Mouse (Mus musculus) layer of hippocampus, adult 18-20 months (tissue): ENCODE data around the gene Map3k19. TPM values are rescaled to one million over a fixed set of nuclear protein-coding genes. Genes with fewer than 3 reads are reported as not detected.

Experiments used
- DNase-seq, 2 experiments: peaks; one replicate each; pipeline ENCODE4 v3.0.0; 2022; ENCODE audit warnings: low spot score in 2 of 2
- total RNA-seq, 2 experiments: library from RNA; stranded (reverse); gene quantifications; 2 replicates each; pipeline ENCODE4 v1.2.3; 2021

Gene Map3k19
- total RNA-seq, 2 experiments from 2014 or later = 10.0 to 10.2 TPM

GRCm38 (mm10) chr1:127802916-127803315, 51.9 kb downstream of the Map3k19 start:
- no peak for DNase-seq

GRCm38 (mm10) chr1:127796752-127797151, 58.1 kb downstream of the Map3k19 start:
- no peak for DNase-seq

- no peak for DNase-seq
Observed at GRCm38 (mm10) chr1:127796341-127796740, 58.5 kb downstream of the Map3k19 start.

- DNase-seq = peak in 1 of 2 experiments; percentile 42
Observed at GRCm38 (mm10) chr1:127795087-127795769, 59.6 kb downstream of the Map3k19 start.

- no peak for DNase-seq
Observed at GRCm38 (mm10) chr1:127793459-127793858, 61.4 kb downstream of the Map3k19 start.

GRCm38 (mm10) chr1:127788943-127789342, 65.9 kb downstream of the Map3k19 start:
- peak in 1 of 2 experiments; percentile 47 for DNase-seq

GRCm38 (mm10) chr1:127785882-127786281, 68.9 kb downstream of the Map3k19 start:
- DNase-seq = no peak

GRCm38 (mm10) chr1:127783862-127784261, 71.0 kb downstream of the Map3k19 start:
- no peak for DNase-seq

- DNase-seq = no peak
Observed at GRCm38 (mm10) chr1:127780849-127781248, 74.0 kb downstream of the Map3k19 start.

GRCm38 (mm10) chr1:127780142-127780541, 74.7 kb downstream of the Map3k19 start:
- DNase-seq = no peak

GRCm38 (mm10) chr1:127778611-127779010, 76.2 kb downstream of the Map3k19 start:
- no peak for DNase-seq

- no peak for DNase-seq
Observed at GRCm38 (mm10) chr1:127776246-127776645, 78.6 kb downstream of the Map3k19 start.

GRCm38 (mm10) chr1:127775206-127775720, 79.6 kb downstream of the Map3k19 start:
- no peak for DNase-seq

GRCm38 (mm10) chr1:127774501-127774880, 80.3 kb downstream of the Map3k19 start:
- DNase-seq = peak in 1 of 2 experiments; percentile 76

GRCm38 (mm10) chr1:127773803-127774500, 80.9 kb downstream of the Map3k19 start, which contains the start of gene Ccnt2:
Gene Ccnt2, plus strand, starts transcription at chr1:127774164.
- DNase-seq = peak; percentile 99 to 100

GRCm38 (mm10) chr1:127773198-127773802, 81.5 kb downstream of the Map3k19 start:
- DNase-seq = no peak

- no peak for DNase-seq
Observed at GRCm38 (mm10) chr1:127766741-127767140, 88.1 kb downstream of the Map3k19 start.

- no peak for DNase-seq
Observed at GRCm38 (mm10) chr1:127765468-127765867, 89.4 kb downstream of the Map3k19 start.
